Mouse (Mus musculus): ENCODE measurements at regions not wholly inside any gene's neighbourhood (a gene's known extent, or its start where the extent isn't known, plus 50 kb on each side); places are given as distances from the start of the nearest gene placed in this dataset.

DNA sequence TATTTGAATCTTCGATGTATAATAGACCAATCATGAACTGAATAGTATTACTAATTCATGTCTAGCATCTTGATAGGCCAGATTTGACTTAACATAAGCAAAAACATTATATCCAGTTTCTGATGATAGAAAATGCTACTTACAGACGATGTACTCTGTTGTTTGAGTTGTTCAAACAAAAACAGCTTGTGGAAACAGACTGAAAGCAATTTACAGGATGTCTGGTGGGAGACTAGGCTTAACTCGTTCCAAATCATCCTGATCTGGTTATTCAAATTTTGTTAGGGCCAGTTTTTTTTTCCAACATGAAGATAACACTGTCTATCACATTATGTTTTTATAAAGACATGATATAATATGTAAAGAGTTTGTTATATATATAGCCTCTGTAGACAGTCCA, 369.4 kb upstream of the Igbp1b start:
- DNase-seq (ENCODE audit: low spot score) = no peak

GRCm38 (mm10) chr6:139014526-139014925, 356.2 kb upstream of the Igbp1b start:
- DNase-seq (ENCODE audit: low spot score) = no peak

- no peak for DNase-seq (ENCODE audit: low spot score)
Measured at GRCm38 (mm10) chr6:139010501-139010900, 352.2 kb upstream of the Igbp1b start.

All from MN1 (cell line).